Mouse (Mus musculus): ENCODE measurements at regions not wholly inside any gene's neighbourhood (a gene's known extent, or its start where the extent isn't known, plus 50 kb on each side); places are given as distances from the start of the nearest gene placed in this dataset.
A peak's percentile ranks its signal among the peaks of the same experiment; 100 is the strongest.

DNA sequence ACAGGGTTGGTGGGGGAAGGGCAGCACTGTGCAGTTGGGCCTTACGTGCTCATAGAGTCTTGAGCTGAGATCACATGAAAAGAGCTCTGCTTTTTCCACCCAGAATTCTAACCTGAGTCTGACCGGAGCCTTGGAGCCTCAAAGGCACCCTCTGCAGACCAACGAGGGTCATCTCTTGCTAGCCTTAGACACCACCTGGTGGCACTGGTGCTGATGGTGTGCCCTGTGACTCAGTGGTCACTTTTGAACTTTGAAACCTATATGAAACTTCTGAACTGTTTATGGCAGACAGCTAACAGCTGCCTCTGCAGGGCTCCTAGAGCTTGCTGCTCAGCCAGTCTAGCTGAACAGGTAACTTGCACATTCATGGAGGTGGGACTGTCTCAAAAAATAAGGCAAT lies 118.5 kb downstream of the Zfp706 start:
- DNase-seq (ENCODE audit: low spot score in 2 of 2) = no peak

DNA sequence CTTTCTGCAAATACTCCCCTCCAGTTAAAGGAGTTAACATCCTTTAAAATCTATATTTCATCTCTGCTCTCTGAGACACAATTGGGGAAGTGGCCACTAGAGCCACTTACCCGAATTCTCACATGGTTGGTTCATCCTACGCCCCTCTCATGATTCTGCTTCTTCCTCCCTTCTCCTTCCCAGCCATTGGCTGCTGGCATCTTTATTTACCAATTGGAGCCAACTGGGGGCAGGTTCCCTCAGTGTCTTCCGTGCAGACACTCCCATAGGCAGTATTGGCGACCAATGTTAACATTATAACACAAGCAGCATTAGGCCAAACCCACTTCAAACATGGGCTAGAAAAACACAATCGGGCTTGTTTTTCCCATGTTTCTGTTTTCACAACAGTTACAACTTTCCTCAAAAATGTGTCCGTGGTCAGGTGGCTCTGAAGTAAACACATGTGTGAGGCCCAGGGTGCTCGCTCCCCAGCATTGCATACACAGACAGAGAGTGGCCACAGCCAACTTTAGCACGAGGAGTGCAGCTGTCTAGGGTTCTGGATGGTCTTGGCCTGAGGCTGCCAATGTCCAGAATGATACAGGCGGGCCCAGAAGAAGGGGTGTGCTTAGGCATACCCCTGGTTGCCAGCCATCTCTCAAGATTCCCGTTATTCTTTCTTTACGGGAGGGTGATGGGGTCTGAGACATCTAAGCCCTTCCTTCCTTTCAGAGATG lies 119.1 kb downstream of the Zfp706 start:
- DNase-seq (ENCODE audit: low spot score in 2 of 2) = no peak

DNA sequence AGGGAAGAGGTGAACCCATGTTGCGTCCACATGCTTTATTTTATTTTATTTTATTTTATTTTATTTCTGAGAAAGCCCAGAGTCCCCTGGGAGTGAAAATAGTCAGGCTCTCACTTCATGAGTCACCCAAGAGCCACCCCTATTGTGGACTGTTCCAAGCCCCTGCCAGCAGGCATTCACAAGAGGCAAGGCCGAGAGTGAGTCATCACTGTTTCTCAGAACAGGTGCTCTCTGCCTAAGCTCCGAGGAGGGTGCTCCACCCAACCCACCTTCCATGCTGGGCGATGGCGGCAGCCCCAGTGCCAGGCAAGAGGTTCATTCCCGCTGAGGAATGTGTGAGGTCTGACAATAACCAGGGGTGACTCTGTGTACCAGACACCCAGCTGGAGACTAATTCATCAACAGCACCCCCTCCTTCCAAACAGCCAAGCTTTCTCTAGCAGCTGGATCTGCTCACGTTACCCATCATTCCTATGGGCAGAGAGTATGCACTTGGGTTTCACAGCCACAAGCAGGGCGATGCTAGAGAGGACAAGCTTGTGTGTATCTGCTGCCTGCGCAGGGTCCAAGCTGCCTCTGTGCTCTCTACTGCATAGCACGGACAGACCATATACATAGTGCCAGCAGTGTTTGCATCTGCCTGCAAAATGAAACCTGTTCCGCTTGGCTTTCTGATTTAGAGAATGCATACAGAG lies 122.8 kb downstream of the Zfp706 start:
- peak in 1 of 2 experiments; percentile 74 for DNase-seq (ENCODE audit: low spot score in 2 of 2)

DNA sequence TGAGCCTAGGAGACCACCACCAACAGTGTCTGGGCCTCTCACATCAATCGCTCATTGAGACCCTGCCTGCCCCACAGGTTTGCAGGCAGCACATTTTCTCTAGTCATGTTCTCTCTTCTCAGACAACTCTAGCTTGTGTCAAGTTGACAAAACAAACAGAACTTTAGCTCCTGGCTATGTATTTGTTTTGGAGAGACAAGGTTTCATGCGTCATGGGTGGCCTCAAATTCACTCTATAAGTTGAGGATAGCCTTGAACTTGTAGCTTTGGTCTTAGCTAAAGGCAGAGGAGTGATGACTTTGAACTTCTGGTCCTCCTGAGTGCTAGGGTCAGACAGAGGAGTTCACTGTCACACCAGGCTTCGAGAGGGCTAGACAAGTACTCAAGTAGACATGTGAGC lies 123.5 kb downstream of the Zfp706 start:
- DNase-seq (ENCODE audit: low spot score in 2 of 2) = no peak

DNA sequence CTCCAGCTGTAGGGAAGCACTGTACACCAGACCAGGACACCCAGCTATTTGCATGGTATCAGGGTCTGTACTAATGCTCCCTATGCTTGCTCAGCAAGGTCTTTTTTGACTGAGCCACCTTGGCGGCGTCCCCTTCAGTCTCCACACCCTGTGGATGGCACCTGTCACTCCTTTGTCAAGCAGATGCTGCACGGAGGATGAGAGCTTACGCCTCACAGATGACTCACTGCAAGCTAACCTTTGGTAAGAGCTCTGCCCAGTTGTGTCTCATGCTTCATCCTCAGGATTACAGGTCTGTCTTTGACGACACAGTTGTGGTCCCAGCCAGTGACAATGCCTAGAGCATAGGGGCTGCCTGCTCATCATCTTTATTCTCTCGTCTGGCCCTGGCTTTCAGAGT lies 124.4 kb downstream of the Zfp706 start:
- DNase-seq (ENCODE audit: low spot score in 2 of 2) = no peak

DNA sequence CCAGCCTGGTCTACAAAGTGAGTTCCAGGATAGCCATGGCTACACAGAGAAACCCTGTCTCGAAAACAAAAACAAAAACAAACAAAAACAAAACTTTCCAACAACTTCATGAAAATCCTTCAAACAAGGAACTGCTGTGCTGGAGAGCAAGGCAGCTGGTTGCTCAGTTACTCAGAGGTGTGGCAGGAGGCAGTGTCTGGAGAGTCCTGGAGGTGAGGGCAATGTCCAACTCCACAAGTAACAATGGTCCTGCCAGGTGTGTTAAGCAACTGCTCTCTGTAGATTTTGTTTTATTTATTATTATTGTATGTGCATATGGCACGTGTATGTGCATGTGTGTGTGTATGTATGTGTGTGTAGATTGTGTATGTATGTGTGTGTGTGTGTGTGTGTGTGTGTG lies 126.0 kb downstream of the Zfp706 start:
- DNase-seq (ENCODE audit: low spot score in 2 of 2) = no peak

DNA sequence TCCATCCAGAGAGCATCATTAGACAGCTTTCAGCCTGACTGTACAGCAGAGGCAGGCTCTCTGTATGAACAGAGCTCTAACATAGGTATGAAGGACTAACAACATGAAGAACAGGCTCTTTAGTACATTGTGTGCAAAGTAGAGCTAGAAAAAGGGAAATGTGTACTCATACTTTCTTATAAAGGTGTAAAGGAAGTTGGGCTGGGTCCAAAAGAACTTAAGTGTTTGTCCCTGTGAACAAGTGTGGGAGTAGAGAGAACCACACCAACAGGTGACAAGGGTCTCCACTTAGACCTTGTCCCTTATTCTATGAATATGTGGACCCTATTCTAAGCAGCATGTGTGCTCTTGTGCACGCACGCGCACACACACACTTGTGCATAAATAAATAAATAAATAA lies 127.0 kb downstream of the Zfp706 start:
- no peak for DNase-seq (ENCODE audit: low spot score in 2 of 2)

DNA sequence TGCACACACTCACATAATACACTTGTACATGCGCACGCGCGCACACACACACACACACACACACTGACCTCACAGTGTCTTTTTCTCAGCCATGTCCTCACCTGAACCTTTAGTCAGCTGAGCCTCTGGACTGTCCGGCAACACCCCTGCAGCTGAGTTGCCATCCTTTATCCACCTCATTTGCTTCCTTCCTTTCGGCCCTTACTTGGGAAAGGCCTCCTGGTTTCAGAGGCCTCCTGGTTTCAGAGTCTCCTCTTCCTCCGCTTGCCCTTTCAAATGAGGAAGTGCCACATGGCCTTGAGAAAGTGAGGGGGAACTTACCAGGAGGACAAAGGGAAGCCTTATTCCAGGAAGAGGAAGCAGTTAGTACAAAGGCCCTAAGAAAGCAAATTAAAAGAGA lies 128.0 kb downstream of the Zfp706 start:
- DNase-seq (ENCODE audit: low spot score in 2 of 2) = no peak

DNA sequence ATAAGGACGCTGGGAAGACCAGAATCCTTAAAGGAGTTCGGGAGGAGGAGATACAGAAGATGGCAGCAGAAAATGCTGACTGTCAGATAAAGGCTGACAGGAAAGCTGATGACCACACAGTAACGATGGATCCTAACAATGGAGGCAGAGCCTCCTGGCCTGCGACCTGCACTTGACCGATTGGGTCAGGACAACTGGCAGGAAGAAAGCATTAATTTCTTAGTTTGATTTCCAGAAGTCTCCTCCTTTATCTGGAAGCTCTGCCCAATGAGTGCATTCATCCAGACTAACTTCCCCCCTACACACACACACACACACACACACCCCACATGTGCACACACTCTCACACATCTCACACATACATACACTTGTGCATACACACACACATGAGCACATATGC lies 128.6 kb downstream of the Zfp706 start:
- DNase-seq (ENCODE audit: low spot score in 2 of 2) = no peak

DNA sequence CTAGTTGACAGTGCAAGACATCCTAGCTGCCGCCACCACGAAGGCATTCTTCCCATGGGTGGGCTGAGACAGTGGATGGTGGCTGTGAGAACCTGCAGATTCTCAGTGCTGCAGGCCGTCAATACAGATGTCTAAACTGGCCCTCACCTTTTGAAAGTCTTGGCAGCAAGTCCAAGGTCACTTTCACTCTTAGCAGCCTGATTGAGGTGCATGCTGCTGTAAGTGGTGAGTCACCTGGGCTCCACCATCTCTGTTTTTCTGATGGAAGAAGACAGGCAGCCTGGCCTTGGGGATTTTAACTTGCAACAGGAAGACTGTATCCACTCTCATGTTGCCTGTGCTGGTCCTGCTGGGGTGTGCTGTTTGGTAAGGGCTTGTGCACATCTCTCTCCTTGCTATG lies 129.3 kb downstream of the Zfp706 start:
- DNase-seq (ENCODE audit: low spot score in 2 of 2) = no peak

DNA sequence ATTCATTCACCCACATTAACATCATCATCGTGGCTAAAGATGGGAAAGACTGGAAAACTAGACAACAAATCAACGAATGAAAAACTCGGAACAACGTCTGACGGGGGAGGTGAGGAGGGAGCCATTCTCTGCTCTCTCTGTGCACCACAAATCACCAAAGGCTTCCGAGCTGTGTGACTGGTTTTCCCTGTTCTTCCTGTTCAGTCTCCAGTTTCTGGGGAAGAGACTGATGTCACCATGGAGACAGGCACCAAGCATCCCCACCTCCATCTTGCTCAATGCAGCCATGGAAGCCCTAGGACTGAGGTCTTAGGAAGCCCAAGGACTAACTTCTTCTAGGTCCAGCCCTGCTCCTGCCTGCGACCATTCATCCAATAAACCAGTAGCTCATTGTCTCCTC lies 130.1 kb downstream of the Zfp706 start:
- DNase-seq (ENCODE audit: low spot score in 2 of 2) = no peak

DNA sequence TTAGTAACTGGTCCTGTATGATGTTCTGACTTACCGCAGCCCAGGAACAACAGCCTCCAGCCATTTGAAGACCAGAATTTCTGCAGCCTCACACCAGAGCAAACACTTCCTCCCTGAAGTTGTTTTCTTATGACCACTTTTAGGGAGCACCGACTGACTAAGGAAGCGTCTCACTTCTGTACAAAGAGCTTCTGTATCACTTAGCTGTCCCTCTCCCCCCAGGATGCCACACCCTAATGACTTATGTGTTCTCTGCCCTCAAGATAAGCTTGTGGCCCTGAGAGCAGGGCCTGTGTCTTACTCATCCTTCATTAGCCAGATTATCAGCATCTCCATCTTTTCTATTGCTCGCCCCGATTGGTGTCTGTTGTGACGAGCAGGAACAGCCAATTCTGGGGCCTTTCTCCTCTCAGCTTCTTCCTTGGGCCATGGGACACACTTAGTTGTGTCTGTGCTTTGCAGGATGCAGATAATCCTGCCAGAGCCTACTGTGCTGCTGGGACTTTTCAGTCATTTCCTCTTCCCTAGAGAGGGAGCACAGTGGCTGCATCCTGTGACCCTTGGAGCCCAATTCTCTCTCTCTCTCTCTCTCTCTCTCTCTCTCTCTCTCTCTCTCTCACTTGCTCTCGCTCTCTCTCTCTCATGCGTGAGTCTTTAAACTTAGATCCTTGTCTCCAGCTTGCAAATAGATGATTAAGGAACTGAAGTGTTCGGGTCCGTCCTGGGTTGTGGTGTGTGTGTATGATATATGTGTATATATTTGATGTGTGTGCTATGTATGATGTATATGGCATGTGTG lies 131.4 kb downstream of the Zfp706 start:
- no peak for DNase-seq (ENCODE audit: low spot score in 2 of 2)

DNA sequence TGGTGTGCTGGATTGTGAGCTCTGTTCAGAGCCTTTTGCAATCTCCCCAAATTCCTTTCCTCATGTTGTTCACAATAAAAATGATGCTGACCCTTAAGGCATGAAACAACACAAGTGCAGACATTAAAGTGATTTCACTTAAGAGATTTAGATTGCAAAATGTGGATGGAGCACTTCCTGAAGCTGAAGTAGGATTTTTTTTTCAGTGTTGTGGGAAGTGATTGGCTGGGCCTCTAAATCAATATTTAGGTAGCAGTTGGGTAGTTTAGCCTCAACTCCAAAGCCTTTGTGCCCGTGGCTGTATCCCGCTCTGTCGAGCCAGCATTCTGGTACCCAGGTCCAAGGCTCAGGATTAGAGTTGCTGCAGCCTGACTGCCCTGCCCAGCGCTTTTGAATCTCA lies 133.0 kb downstream of the Zfp706 start:
- DNase-seq (ENCODE audit: low spot score in 2 of 2) = no peak

DNA sequence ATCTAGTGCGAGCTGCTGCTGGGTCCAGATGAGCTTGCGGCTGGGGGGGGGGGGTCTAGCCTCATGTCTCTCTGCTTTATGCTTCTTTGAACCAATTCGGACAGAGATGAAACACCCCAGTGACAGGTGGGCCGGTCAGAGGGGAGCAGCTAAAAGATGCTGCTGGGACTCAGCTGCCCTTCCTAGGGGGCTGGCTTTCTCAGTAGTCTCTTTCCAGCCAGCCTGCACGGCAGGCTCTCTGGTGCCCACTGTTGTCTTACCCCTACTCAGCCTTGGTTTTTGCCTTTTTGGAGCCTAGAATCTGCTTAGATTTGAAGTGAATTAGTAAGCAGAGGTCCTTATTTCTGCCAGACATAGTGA lies 133.7 kb downstream of the Zfp706 start:
- no peak for DNase-seq (ENCODE audit: low spot score in 2 of 2)

DNA sequence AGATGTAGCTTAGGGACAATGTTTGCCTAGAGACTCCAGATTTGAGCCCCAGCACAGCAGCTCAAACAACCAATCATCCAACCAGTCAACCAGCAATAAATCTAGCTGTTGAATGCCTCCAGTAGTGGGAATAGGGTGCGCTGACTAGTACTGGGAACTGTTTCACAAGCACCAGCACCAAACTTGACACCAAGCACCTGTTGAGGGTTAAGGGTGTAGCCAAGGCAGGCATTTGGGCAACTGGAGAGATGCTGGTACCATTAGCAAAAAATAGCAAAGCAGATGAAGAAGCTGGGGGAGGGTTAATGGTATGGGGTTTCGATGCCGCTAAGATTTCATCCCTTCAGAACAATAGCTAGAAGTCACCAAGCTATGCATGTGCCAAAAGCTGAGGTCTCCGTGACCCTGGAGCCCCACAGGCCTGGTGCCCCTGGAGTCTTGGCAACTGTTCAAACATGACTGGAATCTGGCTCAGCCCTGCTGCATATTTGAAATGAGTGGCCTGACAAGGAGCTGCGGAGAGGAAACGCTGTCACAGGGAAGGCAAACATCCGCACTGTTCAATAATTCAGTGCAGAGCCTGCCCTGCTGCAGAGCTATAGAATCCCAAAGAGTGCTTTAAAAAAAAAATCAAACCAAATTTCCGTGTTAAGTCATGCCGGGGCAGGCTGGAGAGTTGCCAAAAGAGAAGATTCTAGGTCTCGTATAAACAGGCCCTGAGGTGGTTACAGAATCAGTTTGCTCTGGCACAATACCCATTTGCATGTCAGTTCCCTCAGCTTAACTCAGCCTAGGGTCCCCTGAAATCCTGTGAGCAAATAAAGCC lies 134.3 kb downstream of the Zfp706 start:
- DNase-seq (ENCODE audit: low spot score in 2 of 2) = no peak

DNA sequence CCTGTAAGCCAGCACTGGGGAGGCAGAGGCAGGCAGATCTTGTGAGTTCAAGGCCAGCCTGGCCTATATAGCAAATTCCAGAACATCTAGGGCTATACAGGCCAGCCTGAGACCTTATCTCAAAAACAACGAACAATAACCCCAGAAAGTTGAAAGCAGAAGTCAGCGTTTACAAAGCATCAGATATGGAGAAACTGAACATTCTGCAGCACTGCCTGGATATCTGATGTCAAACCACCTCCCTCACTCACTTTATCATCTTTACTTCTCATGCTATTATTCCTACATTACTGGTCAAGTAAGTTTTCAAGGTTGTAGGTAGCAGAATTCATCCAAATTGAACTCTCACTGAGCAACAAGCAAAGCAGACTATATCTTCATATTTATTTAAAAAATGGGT lies 135.0 kb downstream of the Zfp706 start:
- DNase-seq (ENCODE audit: low spot score in 2 of 2) = no peak

DNA sequence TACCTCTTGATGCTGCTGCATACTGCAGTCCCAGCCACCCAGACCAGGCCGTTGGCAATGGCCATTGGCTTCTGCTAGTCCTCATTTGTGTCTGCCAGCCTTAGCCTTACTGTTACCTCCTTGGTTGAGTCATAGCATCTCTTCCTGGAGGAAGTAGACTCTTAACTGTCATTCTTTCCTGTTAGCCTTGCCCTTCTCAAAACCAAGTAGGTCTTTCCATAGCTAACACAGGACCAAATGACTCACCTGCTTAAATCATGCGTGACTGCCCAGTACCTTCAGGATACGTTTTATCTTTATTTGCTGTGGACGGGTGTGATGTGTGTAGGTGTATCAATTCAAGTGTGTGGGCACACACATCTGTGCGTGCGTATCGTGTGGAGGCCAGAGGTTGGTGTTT lies 136.9 kb downstream of the Zfp706 start:
- DNase-seq (ENCODE audit: low spot score in 2 of 2) = no peak

DNA sequence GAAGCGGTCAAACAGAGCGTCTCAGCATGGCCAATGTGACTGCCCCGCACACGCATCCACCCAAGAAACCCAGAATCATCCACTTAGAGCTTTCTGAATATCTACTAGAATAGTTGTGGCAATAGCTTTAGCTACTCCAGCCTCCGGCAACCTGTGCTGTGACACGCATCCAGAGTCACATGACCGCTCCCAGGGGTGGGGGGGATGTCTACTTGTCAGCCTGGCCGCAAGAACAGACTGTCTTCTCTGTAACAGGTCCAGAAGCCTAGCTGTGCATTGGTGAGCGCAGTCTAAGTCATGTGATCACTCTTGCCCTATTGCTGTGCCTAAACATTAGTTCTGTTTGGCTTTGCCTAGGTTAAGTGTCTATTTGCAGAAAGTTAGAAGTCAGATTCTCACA lies 137.5 kb downstream of the Zfp706 start:
- no peak for DNase-seq (ENCODE audit: low spot score in 2 of 2)

DNA sequence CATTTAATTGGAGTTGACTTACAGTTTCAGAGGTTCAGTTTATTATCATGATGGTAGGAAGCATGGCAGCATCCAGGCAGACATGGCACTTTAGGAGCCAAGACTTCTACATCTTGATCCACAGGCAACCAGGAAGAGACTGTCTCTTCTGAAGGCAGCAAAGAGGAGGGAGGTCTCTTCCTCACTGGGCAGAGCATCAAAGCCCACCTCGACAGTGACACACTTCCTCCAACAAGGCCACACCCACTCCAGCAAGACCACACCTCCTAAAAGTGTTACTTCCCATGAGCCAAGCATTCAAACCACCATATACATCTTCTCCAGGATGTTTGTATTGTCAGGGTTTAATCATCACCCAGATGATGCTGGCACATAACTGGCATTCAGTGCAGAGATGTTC lies 141.5 kb downstream of the Zfp706 start:
- DNase-seq (ENCODE audit: low spot score in 2 of 2) = no peak

DNA sequence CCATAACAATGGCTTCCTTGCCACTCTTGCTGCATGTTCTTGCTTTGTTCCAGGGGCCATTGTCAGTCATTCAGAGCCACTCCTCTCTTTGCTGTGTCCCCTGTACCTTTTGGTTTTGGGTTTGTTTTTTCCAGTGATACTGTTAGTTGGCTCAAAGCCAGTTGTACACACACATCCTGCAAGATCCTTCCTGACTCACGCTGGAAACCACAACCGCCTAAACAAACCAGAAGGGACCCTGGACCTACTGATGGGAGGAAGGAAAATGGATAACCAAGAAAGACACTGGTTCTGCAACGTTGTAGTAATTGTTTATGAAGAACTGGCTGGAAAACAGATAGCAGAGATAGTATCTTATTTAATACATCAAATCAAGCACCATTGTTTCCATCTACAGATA lies 142.2 kb downstream of the Zfp706 start:
- no peak for DNase-seq (ENCODE audit: low spot score in 2 of 2)

DNA sequence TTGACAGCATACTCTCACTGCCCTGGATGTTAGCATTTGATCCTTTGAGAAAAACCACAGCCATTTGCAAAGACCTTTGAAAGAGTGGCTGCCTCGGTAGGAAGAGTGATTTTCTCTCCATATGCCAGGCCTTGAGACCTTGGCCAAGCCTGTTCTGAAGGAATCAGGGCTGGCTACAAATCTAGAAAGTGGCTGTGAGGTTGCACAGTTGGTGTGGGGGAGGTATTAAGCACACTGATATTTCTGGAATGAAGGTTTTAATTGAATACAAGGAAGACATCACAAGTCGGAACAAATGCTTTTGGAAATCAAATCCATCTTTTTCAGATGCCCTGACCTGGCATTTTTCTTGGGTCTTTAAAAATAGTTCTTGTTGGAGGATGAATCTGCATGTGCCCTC lies 143.5 kb downstream of the Zfp706 start:
- DNase-seq (ENCODE audit: low spot score in 2 of 2) = no peak

DNA sequence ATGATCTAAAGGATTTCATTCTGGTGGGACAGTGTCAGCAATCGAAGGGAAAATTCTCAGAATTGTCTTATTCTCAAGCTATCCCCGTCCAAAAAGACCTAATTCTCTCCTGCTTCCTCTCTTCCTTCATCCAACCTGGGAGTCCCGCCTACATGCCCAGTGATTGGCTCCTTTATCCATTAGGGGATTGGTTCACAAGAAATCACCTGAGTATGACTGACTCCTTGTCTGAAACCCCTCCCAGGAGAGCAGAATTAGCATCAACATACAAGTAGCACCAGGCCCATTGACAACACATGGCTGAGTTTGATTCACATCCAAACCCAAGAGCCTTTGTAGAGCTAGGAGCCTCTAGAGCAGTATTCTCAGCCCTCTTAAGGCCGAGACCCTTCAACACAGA lies 148.9 kb downstream of the Zfp706 start:
- no peak for DNase-seq (ENCODE audit: low spot score in 2 of 2)

Data from left cerebral cortex, adult 8-10 months (tissue).